Mouse (Mus musculus) frontal cortex, postnatal 36 days (tissue): ENCODE measurements at regions not wholly inside any gene's neighbourhood (a gene's known extent, or its start where the extent isn't known, plus 50 kb on each side); places are given as distances from the start of the nearest gene placed in this dataset.

ENCODE experiments used
- DNase-seq, 2 experiments: peaks; one replicate each; pipeline ENCODE4 v3.0.0; 2022; ENCODE audit warnings: low spot score in 2 of 2

DNA sequence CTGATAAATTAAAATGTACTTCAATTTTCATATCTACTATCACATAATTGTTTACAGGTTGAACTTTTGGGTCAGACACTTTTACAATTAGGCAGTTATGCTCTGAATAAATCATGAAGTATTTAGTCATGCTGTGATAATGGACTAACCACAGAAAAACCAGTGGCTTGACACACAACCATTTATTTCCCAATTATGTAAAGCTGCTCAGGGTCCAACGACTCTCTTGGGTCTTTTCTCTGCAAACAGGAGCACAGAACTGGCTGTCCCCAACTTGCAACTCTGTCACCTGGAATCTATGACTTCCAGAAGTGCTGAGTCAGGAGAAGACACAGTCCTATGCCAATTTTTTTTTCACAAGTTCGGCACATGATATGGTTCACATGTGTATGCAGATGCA, 214.8 kb downstream of the Kcnj2 start:
- no peak for DNase-seq

DNA sequence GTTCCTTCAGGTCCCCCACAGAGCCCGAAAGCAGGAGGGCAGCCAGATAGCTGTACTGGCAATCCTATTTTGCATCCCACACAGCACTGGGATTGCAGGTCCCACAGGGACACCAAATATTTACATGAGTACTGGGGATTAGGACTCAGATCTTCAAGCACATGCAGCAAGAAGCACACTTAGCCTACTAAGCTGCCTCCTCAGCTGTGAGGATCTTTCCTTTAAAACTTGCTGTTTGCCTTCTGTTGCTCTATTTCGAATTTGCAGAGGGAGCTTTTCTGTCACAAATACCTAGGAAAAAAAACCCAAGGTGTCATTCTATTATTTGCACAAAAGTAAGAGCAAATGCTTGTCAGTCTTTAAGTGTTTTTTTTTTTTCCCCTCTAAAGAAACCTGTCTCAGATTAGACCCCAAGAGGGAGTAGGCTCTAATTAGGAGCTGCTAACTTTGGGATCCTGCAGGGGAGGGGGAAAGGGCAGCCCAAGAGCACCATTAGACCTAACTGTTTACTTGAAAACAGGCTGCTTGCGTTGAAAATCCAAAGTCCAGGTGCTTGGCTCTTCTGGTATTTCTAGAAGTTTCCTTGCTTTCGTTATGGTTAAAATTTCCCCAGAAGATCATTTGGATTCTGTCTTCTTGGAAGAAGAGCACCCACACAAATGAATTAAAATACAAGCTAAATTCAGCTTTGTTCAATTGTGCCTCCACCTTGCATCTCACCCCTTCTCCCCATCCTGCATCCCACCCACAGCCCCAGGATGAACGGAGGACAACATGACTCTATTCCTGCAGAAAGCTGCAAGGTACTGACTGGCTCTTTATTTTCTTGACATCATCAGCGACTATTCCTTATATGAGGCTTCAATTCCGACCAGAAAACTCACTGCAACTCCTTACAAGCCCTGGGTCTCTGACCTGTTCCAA, 215.5 kb downstream of the Kcnj2 start:
- peak; percentile 17 to 28 for DNase-seq

DNA sequence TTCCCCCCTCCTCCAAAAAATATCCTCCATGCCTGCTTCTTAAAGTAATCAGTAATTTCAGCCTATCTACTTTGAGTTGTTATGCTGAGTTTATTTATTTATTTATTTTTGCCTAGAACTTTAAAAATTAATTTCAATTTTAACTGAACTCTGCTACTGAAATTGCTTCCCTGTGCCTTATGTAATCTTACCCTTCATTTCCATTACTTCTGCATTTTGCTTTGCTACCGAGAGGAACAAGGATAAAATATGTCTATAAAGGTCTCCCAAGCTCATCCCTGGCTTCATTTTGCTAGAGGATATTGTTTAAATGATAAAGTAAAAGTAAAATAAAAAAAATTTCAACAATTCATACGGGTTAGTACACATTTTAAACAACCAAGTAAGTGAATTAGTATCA, 216.3 kb downstream of the Kcnj2 start:
- no peak for DNase-seq

DNA sequence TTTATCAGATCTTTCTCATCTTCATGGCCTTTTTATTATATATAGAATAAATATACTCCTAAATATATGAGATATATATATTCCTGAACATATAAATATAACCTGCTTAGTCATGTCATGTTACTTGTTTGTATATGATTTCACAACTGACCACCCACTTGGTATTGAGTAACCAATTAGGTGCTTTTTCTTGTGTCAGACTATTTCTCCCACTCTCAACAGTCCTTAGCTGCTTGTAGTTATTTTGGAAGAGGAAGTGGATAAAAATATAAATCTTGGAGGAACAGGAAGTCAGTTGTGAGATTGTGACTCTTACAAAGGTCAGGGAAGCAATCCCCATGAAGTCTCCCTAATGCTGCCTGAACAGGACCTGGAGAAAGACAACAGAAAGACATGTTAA, 224.6 kb downstream of the Kcnj2 start:
- no peak for DNase-seq

DNA sequence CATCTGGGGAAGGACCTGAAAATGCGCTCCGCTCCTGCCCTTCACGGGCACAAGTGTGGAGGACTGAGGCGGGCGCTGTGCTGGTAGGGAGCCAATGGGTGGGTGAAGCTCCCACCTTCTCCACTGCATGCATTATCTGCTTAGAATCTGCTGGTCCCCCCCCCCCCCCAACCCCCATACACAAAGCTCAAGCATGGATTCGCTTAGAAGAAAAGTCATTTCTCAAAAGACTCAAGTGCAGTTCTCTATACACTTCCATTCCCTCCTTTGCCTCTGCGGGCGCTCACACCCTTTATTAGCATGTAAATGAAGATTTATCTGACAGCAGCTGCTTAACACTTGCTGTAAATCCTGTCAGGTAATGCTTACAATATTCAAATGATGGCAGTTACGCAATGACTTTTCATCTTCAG, 230.4 kb downstream of the Kcnj2 start:
- DNase-seq, result peak; percentile 5 to 22

DNA sequence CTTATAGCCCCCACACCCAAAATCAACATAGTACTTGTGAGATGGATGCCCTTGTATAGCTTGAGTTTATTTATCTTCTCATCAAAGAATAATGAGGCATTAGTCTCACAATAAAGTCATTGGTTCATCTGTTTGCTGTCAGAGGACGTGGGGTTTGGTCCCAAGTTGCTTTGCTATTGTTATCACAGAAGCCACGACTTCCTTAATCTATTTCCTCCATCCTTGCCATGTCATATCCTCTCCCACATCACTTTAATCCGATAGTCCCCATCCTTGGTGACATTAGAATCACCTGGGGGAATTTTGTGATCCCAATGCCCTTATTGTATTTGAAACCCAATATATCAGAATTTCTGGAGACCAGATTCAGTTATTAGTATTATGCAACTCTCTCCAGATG, 246.8 kb downstream of the Kcnj2 start:
- no peak for DNase-seq

DNA sequence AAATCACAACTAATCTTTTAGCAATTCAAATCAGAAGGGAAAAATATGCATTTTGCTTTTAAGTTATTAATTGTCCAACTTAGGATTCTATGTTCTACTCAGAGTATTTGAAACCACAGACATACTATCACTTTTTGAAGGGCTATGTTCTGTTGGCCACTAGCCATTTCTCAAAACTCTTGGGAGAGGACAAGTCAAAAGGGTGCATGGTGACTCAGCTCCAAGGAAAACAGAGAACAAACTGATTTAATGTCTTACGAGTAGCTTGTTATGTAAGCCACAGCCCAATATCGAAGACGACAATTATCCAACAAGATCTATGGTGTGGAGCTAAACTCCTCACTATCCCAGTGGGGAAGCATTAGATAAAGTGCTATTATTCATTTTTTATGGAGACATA, 247.6 kb downstream of the Kcnj2 start:
- no peak for DNase-seq

DNA sequence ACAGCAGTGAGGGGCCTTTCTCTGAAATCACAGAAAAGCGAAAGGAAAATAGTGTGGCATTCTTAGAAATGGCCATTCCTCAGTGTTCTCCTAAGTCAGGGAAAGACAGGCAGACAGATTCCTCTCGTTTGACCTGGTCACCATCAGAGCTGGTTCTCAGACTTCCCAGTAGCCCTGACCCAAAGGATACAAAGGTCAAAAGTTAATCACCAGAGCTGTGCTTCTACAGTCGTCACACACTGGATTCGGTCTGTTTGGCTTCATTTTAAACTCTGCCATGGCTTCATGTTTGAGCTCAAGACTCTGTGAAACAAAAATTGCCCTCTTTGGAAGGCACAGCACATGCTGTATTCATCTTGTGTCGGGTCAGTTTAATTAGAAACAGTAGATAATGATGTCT, 255.6 kb downstream of the Kcnj2 start:
- DNase-seq, result no peak

DNA sequence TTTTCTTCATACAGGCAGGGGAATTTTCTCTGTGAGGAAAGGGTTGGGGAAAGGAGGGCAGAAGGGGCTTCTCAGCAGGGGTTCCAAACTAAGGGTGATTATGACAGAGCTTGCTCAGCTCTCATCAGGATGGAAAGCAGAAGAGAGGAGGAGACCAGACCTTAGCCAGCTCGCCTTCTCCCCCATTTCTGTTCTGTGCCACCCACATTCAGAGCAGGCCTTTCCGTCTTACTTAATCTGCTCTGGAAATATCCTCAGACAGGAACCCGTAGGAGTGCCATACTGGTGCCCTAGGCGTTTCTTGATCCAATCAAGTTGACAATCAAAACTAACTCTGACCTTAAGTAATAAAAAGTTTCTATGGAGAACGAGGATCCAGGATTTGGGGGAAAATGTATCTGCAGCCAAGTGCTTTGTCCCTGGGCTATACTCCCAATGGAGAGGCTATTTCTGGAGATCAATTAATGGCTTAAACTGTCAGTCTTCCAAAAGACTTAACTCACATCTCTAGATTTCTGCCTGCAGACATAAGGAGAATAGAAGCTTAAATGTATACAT, 258.6 kb downstream of the Kcnj2 start:
- DNase-seq, result peak in 1 of 2 experiments; percentile 1

DNA sequence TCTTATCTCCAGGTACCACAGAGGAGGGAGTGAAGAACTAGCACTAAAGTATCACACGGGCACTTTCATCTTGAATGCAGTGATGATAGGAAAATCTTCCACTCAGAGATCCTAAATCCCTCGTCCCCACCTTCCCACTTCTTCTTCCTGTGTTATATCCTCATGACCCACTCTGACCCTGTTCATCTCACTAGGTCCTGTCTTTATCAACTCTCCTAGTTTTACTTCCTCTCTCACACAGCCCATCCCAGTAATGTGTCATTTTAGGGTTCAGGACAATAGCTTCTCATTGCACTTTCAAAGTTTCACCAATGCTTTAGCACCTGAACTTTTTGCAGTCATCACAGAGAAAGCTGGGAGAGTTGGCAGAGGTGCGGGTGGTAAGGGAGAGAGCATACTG, 261.0 kb downstream of the Kcnj2 start:
- DNase-seq, result no peak

DNA sequence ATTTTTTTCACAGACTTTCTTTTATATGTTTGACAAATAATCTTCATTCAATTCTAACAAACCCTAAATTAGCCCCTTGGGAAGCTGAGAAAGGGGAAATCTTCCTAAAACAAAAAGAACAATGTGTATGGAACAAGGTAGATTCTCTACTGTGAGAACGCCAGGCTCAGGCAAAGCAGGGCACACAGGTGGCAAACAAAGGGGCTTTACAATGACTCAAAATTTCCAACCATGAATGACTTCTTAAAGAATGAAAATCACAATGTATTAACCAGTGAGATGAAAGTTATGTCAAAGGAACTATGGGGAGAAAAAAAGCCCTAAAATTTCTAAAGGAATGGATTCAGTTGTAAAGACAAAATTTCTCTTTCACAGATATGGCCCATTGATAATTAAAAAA, 262.3 kb downstream of the Kcnj2 start:
- no peak for DNase-seq

DNA sequence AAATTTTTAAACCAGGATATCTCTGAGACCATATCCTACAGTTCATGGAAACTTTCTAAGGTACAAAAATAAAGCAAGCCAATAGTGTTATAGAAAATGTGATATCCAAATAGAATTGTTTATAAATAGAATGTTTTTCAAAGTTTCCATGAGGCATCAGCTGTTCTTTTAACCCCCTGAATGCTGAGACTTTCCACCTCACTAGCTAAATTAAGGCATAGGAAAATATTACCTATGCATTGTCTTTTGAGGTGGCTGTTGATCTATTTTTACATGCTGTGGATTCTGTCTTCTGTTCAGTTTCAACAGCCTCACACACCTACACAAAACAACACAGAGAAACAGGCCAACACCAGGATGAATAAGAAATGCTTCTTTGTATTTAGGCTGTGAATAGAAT, 265.6 kb downstream of the Kcnj2 start:
- no peak for DNase-seq

DNA sequence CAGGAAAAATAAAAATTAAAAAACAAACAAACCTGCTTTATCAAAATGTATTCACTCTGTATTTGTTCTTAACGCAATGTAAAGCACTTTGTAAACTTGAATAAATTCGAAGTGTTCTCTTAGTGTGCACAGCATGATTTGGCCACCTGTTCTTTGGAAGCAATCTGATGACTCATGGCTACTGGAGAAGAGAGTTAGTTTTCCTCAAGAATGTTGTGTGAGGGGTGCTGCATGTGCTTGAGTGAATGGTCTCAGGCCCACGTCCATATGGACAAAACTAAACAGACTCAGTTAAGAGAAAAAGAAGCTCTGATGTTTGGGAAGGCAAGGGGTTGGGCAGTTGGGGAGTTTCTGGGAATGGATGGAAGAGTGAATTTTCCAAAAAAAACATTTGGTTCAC, 267.1 kb downstream of the Kcnj2 start:
- peak; percentile 13 to 16 for DNase-seq

DNA sequence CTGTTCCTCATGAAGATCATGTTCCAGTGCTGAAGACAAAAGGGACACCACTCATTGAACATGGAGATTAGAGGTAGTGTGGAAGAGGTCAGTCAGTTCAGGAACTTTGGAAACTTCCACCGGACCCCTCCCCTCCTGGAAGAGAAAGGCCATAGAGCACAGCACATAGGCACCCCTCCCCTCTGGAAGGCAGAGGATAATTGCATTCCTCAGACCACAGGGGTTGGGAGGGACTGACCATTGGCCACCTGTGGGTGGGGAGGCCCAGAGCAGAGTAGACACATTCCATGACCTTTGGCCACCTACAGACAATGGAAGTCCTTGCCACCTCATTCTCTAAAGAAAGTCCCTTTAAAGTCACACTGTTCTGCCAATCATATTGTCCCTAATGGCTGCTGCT, 281.6 kb downstream of the Kcnj2 start:
- DNase-seq, result no peak

DNA sequence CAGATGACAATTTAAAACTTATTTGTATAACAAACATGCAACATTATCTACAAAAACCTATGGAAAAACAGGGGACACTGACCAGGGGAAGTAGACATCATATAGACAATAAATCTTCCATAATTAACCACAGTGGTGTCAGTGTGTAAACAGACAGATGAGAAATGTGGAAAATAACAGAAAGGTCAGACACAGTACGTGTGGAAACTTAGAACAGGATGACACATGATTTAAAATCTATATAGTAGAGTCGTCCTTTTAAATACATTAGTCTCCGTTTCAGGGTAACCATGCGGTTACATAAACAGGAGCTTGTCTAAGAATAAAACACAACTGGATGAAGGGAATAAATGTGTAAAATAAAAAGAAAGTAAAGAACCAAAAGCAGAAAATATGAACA, 284.1 kb downstream of the Kcnj2 start:
- DNase-seq, result no peak

DNA sequence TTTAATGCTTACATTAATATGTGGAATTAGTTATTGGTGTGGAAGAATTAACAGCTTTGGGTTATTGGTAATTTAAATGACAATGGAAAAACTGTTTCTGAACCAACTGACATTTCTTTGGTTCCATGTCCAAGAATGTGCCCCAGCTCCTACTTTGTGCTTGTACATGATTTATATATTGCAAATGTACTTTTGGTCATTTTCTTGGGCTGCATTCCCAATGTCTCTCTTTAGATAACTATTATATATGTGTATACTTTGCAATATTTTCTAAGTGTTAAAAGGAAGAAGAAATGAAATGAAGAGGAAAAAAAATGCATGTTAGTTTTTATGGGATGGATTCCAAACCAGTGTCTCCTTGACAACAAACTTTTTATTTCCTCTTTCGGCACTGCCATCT, 297.4 kb downstream of the Kcnj2 start:
- DNase-seq, result no peak

DNA sequence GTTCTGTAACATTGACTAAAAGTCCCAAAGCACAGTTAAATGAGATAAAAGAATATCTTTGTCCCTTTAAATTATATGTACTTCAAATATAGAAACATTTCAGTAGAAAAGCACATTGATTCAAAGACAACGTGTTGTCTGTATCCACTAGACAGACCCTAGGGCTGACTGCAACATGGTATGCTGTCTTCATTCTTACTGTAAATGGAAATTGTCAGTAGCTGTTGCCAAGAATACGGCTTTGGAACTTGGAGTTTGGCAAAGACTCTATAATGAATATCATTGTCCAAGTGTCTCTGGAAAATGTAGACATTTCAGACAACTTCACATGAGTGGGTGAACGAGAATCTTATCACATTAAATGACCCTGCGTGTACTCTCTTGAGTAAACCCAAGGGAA, 311.2 kb downstream of the Kcnj2 start:
- no peak for DNase-seq

DNA sequence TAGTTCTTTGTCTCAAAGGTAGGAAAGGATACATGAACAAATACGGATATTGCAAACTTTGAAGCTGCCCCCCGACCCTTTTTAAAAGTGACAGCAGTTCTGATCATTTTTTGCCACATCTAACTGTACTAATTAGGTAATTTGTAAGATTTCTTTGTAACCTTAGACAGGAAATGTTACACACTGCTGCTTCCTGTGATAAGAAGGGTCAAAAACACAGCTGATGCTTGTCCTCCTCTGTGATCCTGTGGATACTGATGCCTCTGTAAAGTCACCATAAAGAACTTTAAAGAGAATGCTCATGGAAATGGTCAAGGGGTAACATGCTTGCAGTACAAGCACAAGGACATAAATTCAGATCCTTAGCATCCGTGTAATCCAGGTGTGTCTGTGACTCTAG, 313.9 kb downstream of the Kcnj2 start:
- no peak for DNase-seq

DNA sequence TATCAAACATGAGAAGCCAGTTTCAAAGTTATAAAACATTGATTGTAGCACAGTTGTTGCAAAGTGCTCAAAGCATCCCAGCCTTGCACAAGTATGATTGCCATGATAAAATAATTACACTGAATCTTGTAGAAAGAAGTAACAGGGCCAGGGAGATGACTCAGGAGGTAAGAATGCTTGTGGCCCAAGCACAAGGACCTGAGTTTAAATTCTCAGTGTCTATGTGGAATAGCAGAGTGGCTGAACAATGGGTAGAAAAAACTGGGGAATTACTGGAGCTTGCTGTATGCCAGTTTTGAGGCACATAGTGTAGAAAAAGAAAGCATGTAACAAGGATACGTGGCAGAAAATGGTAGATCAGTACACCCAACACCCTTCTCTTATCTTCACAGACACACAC, 332.7 kb downstream of the Kcnj2 start:
- no peak for DNase-seq

DNA sequence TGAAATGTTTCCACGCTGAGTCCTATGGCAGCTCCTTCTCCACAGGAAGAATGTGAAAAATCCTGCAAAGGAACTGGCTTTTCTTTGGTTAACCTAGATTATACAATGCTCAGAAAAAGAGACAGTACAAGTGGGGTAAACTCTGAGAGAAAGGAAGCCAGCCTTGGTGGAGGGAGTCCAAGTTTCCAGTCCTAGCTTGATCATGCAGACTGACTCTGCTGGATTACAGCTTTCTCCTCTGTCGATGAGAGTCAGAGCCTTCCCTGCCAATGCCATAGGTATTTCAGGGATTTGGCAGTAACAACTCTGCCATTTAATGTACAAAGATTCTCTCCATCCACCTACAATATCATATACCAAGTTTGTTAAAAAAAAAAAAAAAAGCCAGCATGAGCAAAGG, 343.3 kb downstream of the Kcnj2 start:
- peak; percentile 12 to 15 for DNase-seq

DNA sequence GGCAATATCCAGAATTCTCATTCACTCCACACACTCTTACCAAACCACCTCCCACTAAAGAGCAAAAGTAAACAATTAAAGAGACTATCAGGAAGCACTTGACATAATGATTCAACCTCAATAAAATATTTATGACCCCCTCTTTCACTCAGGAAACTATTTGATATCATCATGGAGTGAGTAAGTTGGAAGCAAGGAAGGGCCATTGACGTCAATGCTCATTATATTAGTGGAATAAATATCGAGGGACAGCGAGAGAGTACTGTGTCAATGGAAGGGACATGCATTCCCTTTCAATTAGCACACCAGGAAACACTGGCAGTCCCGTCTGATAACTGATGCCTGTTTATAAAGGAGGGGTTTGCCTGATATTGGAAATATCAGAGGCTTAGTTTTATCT, 358.9 kb downstream of the Kcnj2 start:
- no peak for DNase-seq

DNA sequence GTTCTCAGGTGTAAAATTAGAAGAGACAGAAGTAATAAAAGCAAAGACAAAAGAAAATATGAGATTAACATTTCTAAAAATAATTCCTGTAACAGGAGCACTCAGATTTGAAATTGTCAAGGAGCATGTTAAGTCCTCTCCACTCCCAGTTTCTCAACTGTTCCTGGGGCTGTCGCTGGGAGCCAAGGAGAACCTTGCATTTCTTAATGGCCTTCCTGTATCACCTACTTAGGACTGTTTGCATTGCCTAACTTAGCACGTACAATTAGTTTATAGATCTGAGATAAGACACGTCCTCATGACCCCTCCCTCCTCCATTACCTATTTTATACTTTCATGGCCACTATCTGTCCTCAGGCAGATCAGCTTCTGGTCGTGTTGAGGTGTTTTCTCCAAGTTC, 360.8 kb downstream of the Kcnj2 start:
- no peak for DNase-seq

DNA sequence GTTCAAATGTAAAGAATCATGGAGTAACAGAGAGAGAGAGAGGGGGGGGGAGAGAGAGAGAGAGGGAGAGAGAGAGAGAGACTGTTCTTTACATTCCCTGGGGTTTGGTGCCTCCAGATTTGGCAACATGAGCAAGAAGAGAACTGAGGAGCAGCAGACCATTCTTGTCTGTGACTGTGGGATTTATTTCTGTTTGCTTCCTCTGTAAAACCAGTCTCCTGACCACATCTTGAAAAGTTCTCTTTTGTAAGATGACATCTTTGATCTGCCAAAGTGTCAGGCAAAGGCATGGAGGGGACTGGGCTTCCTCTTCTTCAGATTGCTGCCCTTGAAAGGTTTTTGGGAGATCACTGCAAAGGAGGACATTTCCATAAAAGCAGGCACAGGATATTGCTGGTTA, 376.3 kb downstream of the Kcnj2 start:
- DNase-seq, result no peak

DNA sequence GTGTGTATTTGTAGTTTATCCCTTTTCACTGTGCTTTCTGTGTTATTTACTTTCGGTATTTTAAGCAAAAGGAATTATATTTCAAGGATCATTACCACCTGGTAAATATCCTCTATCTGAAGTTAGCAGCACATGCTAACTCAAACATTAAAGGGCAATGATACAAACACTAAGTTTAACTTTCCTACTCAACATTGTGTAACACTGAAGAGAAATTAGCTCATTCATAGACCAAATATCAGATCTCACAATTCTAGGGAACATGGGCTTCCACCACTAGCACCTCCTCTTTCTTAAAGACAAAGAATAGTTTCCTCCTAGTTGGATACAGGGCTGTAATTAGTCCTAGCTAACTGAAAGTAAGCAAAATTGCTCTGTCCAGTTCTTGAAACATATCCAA, 377.4 kb downstream of the Kcnj2 start:
- no peak for DNase-seq
